Mouse (Mus musculus): ENCODE measurements around the gene Hsf3. TPM values are rescaled to one million over a fixed set of nuclear protein-coding genes. Genes with fewer than 3 reads are reported as not detected.

Gene Hsf3
- 0.46 TPM for polyA plus RNA-seq (2015; fragmentation: Illumina TruSeq; extraction: RNeasy Lipid Tissue Mini Kit (QIAGEN cat#74804); ENCODE audit: low read depth, low replicate concordance)

GRCm38 (mm10) chrX:96456201-96456963, at the start of gene Hsf3:
TSS of gene Hsf3 (minus strand) at chrX:96456294.

GRCm38 (mm10) chrX:96455149-96455548, 945 bp downstream of the Hsf3 start, which contains the start of gene Heph:
TSS of gene Heph (plus strand) at chrX:96455359.

GRCm38 (mm10) chrX:96293338-96293737, 162.8 kb downstream of the Hsf3 start, which contains the start of gene Vsig4:
TSS of gene Vsig4 (minus strand) at chrX:96293438.

Other genes starting within 250 kb of the Hsf3 start
- not detected for gene Vsig4, start 162.9 kb downstream of the Hsf3 start, polyA plus RNA-seq (2015; fragmentation: Illumina TruSeq; extraction: RNeasy Lipid Tissue Mini Kit (QIAGEN cat#74804); ENCODE audit: low read depth, low replicate concordance)
- 5.4 TPM for gene Heph, start 935 bp downstream of the Hsf3 start, polyA plus RNA-seq (2015; fragmentation: Illumina TruSeq; extraction: RNeasy Lipid Tissue Mini Kit (QIAGEN cat#74804); ENCODE audit: low read depth, low replicate concordance)